Mouse (Mus musculus) MEL (cell line): Measurements from ENCODE around the gene Gimap7. TPM values are rescaled to one million over a fixed set of nuclear protein-coding genes. Genes with fewer than 3 reads are reported as not detected.

Experiments
- DNase-seq: peaks from one replicate; pipeline ENCODE4 v3.0.0; 2011; ENCODE audit warnings: low read depth, low spot score
- H3K27ac ChIP-seq: 2 replicates; pipeline ENCODE4 v1.5.1; 2012; ENCODE audit warnings: low read depth, mild to moderate bottlenecking, control low read depth, low read length, moderate library complexity; ENCODE audit not compliant: control insufficient read depth
- H3K27me3 ChIP-seq, 2 experiments: fragments of 150-350 bp in 1 of 2; sonication (generic) in 1 of 2; 2 replicates each; pipeline ENCODE4 v1.6.1; 2012; ENCODE audit warnings: low read length in 2 of 2, mild to moderate bottlenecking in 2 of 2, improper control_type of control experiment in 1 of 2, moderate library complexity in 1 of 2; ENCODE audit not compliant: insufficient read depth in 2 of 2, control insufficient read depth in 1 of 2
- H3K36me3 ChIP-seq, 2 experiments: 2 replicates each; pipeline ENCODE4 v1.6.1; 2012 to 2014; ENCODE audit warnings: low read length in 2 of 2, improper control_type of control experiment in 1 of 2, inconsistent platforms in 1 of 2, mild to moderate bottlenecking in 1 of 2; ENCODE audit not compliant: insufficient read depth in 2 of 2, control insufficient read depth in 1 of 2
- H3K4me1 ChIP-seq, 2 experiments: fragments of 150-350 bp in 1 of 2; sonication (generic) in 1 of 2; 2 replicates each; pipeline ENCODE4 v1.6.1; 2012; ENCODE audit warnings: low read length in 2 of 2, improper control_type of control experiment in 1 of 2, mild to moderate bottlenecking in 1 of 2; ENCODE audit not compliant: insufficient read depth in 2 of 2, control insufficient read depth in 1 of 2
- H3K4me3 ChIP-seq, 2 experiments: fragments of 150-350 bp in 1 of 2; sonication (generic) in 1 of 2; 2 replicates each; pipeline ENCODE4 v1.5.1; 2012; ENCODE audit warnings: low read depth in 2 of 2, low read length in 2 of 2, mild to moderate bottlenecking in 2 of 2, moderate library complexity in 2 of 2, control low read depth in 1 of 2, improper control_type of control experiment in 1 of 2; ENCODE audit not compliant: control insufficient read depth in 1 of 2, insufficient read depth in 1 of 2
- H3K79me2 ChIP-seq: 2 replicates; pipeline ENCODE4 v1.6.1; 2012; ENCODE audit warnings: mild to moderate bottlenecking, low read length, moderate library complexity; ENCODE audit not compliant: control insufficient read depth, poor library complexity, insufficient read depth
- H3K9ac ChIP-seq: 2 replicates; pipeline ENCODE4 v1.6.1; 2012; ENCODE audit warnings: low read depth, mild to moderate bottlenecking, control low read depth, low read length, moderate library complexity; ENCODE audit not compliant: control insufficient read depth, poor library complexity, severe bottlenecking
- H3K9me3 ChIP-seq: fragments of 150-350 bp; sonication (generic); replicated peaks from 2 replicates; pipeline ENCODE4 v1.6.1; 2012; ENCODE audit warnings: mild to moderate bottlenecking, low read length, improper control_type of control experiment, moderate library complexity; ENCODE audit not compliant: insufficient read depth
- BHLHE40 ChIP-seq: IDR thresholded peaks from 2 replicates; pipeline ENCODE4 v1.6.1; 2012; ENCODE audit warnings: low read depth, mild to moderate bottlenecking, inconsistent platforms, low read length, improper control_type of control experiment, borderline replicate concordance
- CHD1 ChIP-seq: IDR thresholded peaks from 2 replicates; pipeline ENCODE4 v1.6.1; 2012; ENCODE audit warnings: low read depth, mild to moderate bottlenecking, inconsistent platforms, low read length, improper control_type of control experiment
- CTCF ChIP-seq, 3 experiments: IDR thresholded peaks in 2 of 3; conservative IDR thresholded peaks in 1 of 3; 2 replicates each; pipeline ENCODE4 v1.5.1; 2011 to 2012; ENCODE audit warnings: low read length in 3 of 3, low read depth in 2 of 3, mild to moderate bottlenecking in 2 of 3, improper control_type of control experiment in 1 of 3, inconsistent platforms in 1 of 3, mixed read lengths in 1 of 3, moderate library complexity in 1 of 3; ENCODE audit not compliant: control insufficient read depth in 1 of 3, insufficient read depth in 1 of 3, poor library complexity in 1 of 3, severe bottlenecking in 1 of 3
- GATA1 ChIP-seq: IDR thresholded peaks from 2 replicates; pipeline ENCODE4 v1.6.1; 2011; ENCODE audit warnings: low read depth, low read length, improper control_type of control experiment
- MAZ ChIP-seq: IDR thresholded peaks from 2 replicates; pipeline ENCODE4 v1.6.1; 2012; ENCODE audit warnings: low read depth, mild to moderate bottlenecking, inconsistent platforms, low read length, improper control_type of control experiment
- MYC ChIP-seq: IDR thresholded peaks from 2 replicates; pipeline ENCODE4 v1.6.1; 2011; ENCODE audit warnings: low read depth, mild to moderate bottlenecking, low read length, improper control_type of control experiment, moderate library complexity
- NELFE ChIP-seq: IDR thresholded peaks from 2 replicates; pipeline ENCODE4 v1.6.1; 2011; ENCODE audit warnings: low read depth, low read length, improper control_type of control experiment
- POLR2AphosphoS2 ChIP-seq: IDR thresholded peaks from 2 replicates; pipeline ENCODE4 v1.6.1; 2011; ENCODE audit warnings: low read length, improper control_type of control experiment
- POLR2AphosphoS5 ChIP-seq: IDR thresholded peaks from 2 replicates; pipeline ENCODE4 v1.6.1; 2012; ENCODE audit warnings: low read depth, borderline replicate concordance, mild to moderate bottlenecking, inconsistent platforms, low read length, moderate library complexity, mixed read lengths
- RCOR1 ChIP-seq: IDR thresholded peaks from 2 replicates; pipeline ENCODE4 v1.6.1; 2012; ENCODE audit warnings: low read depth, mild to moderate bottlenecking, inconsistent platforms, low read length, improper control_type of control experiment
- TAL1 ChIP-seq: IDR thresholded peaks from 2 replicates; pipeline ENCODE4 v1.6.1; 2012; ENCODE audit warnings: mild to moderate bottlenecking, inconsistent platforms, low read length, moderate library complexity, mixed read lengths
- TCF12 ChIP-seq: IDR thresholded peaks from 2 replicates; pipeline ENCODE4 v1.6.1; 2014; ENCODE audit warnings: low read depth, mild to moderate bottlenecking, inconsistent platforms, low read length, improper control_type of control experiment, moderate library complexity
- UBTF ChIP-seq: IDR thresholded peaks from 2 replicates; pipeline ENCODE4 v1.6.1; 2012; ENCODE audit warnings: low read depth, mild to moderate bottlenecking, inconsistent platforms, low read length, improper control_type of control experiment, moderate library complexity, borderline replicate concordance; ENCODE audit not compliant: insufficient read depth
- ZC3H11A ChIP-seq: IDR thresholded peaks from 2 replicates; pipeline ENCODE4 v1.6.1; 2012; ENCODE audit warnings: low read depth, mild to moderate bottlenecking, inconsistent platforms, low read length, improper control_type of control experiment
- ZMIZ1 ChIP-seq: IDR thresholded peaks from 2 replicates; pipeline ENCODE4 v1.6.1; 2012; ENCODE audit warnings: low read depth, mild to moderate bottlenecking, inconsistent platforms, low read length, improper control_type of control experiment, moderate library complexity
- polyA plus RNA-seq, 2 experiments: library from polyadenylated mRNA; stranded (reverse) in 1 of 2; unstranded in 1 of 2; fragments of >175 nt in 1 of 2; fragments of >200 nt in 1 of 2; gene quantifications; 2 replicates each; pipeline versions ENCODE4 v1.2.1 to v1.2.4; 2012; ENCODE audit warnings: low replicate concordance in 2 of 2, low read depth in 1 of 2; ENCODE audit not compliant: insufficient read length in 2 of 2, insufficient read depth in 1 of 2, missing spikeins in 1 of 2
- total RNA-seq: library from RNA; depleted of rRNA; stranded (reverse); fragments of 300-350 nt; gene quantifications from 2 replicates; pipeline ENCODE4 v1.2.3, GENCODE M21; 2012

Gene Gimap7
- total and polyA plus RNA-seq, 3 experiments, result not detected

GRCm38 (mm10) chr6:48725476-48725875 lies 7.1 kb downstream of the Gimap7 start:
- no peak overlapping the region for H3K4me3 ChIP-seq
- H3K27me3 ChIP-seq, result no peaks in the 10 kb centered on the region
- no peaks in the 10 kb centered on the region for H3K4me1 ChIP-seq
- no peaks in the 10 kb centered on the region for H3K79me2 ChIP-seq
- no peaks in the 10 kb centered on the region for H3K36me3 ChIP-seq
- TF ChIP-seq MYC (no peak), CTCF (IDR thresholded peaks at IDR 0.05 in 2 of 3, conservative IDR thresholded peaks at IDR 0.05 in 1 of 3; ENCODE audit: control insufficient read depth in 1 of 3, insufficient read depth in 1 of 3, low read depth in 2 of 3, low read length in 3 of 3, poor library complexity in 1 of 3, severe bottlenecking in 1 of 3) (no peak), BHLHE40 (no peak), POLR2AphosphoS5 (no peak)
- no peaks in the 10 kb centered on the region for H3K9me3 ChIP-seq
- H3K9ac ChIP-seq, result no peak overlapping the region
- no peak overlapping the region for H3K27ac ChIP-seq
- no peak for DNase-seq

DNA sequence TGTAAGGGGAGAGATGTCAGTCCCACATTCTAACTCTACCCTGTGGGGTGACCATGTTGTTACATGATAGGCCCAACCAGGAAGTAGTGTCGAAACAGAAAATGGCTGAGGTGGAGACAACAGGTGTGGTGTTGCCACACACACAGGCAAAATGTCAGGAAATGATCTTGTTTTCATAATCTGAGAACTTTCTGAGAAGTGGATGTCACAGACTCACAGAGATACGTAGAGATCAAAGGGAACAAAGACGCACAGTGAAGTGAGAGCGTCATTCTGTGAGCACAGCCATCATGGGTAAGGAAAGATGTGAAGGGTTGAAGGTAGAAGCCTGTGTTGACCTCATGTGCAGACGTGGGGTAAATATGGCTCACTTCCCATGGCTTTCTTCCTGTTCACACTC lies 9.3 kb downstream of the Gimap7 start:
- H3K4me1 ChIP-seq, result no peaks in the 10 kb centered on the region
- no peaks in the 10 kb centered on the region for H3K27me3 ChIP-seq
- no peak for DNase-seq
- H3K27ac ChIP-seq, result no peak overlapping the region
- TF ChIP-seq GATA1 (no peak), MAZ (no peak), UBTF (no peak), CHD1 (no peak), NELFE (no peak), POLR2AphosphoS2 (no peak), POLR2AphosphoS5 (no peak), ZMIZ1 (no peak), BHLHE40 (no peak), ZC3H11A (no peak), RCOR1 (no peak), TAL1 (no peak), TCF12 (no peak)
- H3K79me2 ChIP-seq, result no peaks in the 10 kb centered on the region
- H3K9me3 ChIP-seq, result no peaks in the 10 kb centered on the region
- no peaks in the 10 kb centered on the region for H3K36me3 ChIP-seq
- no peak overlapping the region for H3K4me3 ChIP-seq
- no peak overlapping the region for H3K9ac ChIP-seq

DNA sequence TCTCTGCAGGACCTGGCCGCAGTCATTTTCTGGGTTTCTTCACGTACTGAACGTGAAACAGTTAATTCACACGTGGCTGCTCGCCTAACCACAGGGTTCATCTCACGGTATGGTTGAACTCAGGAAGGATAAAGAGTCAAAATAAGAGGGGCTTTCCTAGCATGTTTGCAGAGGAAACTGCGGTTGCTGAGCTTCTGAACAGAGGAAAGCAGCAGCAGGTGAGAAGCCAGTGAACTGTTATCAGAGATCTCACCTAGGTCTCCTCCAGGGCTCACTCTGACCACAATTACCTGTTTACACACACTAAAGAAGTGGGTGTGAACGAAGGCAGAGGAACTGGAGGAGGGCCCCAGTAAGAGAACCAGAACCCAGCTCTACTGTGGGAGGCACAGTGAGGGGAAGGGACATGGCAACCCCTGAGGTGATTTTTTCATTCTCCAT lies 14.5 kb downstream of the Gimap7 start:
- no peaks in the 10 kb centered on the region for H3K36me3 ChIP-seq
- DNase-seq, result no peak
- no peaks in the 10 kb centered on the region for H3K79me2 ChIP-seq
- no peak overlapping the region for H3K9ac ChIP-seq
- no peaks in the 10 kb centered on the region for H3K9me3 ChIP-seq
- no peak for TF ChIP-seq POLR2AphosphoS5
- H3K4me1 ChIP-seq, result no peaks in the 10 kb centered on the region
- H3K4me3 ChIP-seq, result no peak overlapping the region
- H3K27me3 ChIP-seq, result no peaks in the 10 kb centered on the region
- no peak overlapping the region for H3K27ac ChIP-seq
